Mouse (Mus musculus) brain, embryonic 18.5 days (tissue): Measurements from ENCODE around the gene Tab1.
"Not testable (repeated sequence)": the region's sequence is repeated elsewhere in the genome, so short reads cannot be mapped to it uniquely, and the experiment has no call there.

Source experiments
- DNase-seq: peaks from one replicate; pipeline ENCODE4 v3.0.0-alpha.2; 2012; ENCODE audit warnings: low read depth, low spot score

Gene Tab1

DNA sequence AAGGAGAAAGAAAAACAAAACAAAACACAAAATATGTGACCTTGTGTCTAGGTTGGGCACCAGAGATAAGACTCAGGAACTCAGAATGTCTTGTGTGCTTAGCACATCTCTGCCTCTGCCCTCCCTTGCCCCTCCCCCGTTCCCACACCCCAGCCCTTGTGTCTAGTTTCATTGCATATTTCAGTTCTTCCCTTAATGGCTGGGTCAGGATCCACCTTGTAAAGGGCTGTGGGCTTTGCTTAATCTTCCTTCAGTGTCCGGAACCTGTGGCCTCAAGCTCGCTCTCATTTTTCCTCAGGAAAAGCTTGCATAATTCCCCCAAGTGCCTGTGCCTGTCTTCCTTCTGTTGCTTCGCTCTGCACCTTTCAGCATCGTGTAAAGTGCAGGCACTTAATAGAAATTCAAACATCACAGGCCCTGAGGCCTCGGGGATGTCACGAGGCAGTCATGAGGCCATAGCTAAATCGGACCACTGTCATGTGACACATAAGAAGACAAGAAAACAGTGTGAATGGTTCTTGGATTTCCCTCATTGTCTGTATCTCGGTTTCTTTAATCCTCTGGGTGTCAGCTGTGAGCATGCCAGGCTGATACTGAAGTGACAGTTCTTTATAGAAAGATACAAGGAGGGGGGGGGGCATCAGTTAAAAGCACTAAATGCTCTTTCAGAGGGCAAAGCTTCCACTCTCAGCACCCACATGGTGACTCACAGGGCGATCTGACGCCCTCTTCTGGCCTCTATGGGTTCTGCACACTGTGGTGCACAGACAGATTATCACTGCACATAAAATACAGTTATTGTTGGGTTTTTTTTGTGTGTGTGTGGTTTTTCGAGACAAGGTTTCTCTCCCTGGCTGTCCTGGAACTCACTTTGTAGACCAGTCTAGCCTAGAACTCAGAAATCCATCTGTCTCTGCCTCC, 27.2 kb upstream of the Tab1 start:
- DNase-seq, result no peak

DNA sequence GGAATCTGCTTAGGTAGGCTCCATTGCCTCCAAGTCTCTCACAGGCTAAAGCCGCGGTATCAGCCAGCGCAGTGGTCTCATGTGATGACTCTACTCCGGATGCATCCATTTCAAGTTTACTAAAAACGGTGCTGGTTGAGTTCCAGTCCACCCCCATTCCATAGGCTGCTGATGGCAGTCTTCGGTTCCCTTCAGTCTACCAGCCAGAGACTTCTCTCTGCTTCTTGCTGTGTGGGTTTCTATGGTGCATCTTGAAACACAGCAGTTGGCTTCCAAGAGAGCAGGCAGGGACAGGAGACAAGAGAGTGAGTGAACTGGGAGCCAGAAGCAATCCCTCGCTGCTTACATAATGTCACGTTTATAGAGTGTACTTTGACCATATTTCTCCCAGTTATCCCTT, 25.8 kb upstream of the Tab1 start:
- DNase-seq, result no peak

DNA sequence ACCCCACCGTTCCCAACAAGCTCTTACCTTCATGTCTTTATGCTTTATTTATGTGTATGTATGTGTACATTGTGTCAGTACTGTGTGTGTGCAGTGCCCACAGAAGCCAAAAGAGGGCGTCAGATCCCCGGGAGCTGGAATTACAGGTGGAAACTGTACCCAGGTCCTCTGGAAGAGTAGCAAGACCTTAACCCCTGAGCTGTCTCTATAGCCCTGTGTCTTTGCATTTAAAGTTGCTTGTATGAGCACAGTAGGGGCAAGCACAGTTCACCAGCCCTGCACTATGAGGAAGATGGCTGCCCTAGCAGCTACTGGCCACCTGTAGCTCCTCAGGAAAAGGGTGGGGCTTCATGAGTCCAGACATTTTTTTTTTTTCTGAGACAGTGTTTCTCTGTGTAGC, 25.4 kb upstream of the Tab1 start:
- DNase-seq, result no peak

DNA sequence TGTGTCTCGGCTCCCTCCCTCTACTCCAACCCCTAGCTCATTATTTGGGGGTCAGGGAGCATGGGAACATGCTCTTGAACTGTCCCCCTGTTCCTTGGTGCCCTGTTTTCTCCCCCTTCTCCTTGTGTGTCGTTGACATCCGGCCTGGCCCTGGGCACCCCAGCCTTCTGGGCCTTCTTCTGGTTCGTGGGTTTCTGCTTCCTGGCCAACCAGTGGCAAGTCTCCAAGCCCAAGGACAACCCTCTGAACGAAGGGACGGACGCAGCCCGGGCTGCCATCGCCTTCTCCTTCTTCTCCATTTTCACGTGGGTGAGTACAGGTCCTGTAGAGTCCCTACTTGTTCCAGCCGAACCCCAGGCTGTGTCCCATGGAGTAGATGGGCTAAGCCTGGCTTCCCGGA, 21.5 kb upstream of the Tab1 start:
- no peak for DNase-seq

DNA sequence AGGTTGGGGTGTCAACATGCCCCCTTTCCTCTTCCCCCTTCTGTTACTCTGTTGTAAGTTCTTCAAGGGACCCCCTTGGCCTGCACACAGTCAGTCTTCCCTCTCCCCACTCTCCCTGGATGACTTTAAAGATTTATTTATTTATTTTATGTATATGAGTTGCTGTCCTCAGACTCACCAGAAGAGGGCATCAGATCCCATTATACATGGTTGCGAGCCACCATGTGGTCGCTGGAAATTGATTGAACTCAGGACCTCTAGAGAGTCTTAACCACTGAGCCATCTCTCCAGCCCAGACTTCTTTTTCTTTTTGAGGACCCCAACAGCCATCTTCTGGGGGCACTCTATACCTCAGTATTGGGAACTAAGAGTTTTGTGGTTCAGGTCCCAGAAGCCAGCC, 20.4 kb upstream of the Tab1 start:
- no peak for DNase-seq

DNA sequence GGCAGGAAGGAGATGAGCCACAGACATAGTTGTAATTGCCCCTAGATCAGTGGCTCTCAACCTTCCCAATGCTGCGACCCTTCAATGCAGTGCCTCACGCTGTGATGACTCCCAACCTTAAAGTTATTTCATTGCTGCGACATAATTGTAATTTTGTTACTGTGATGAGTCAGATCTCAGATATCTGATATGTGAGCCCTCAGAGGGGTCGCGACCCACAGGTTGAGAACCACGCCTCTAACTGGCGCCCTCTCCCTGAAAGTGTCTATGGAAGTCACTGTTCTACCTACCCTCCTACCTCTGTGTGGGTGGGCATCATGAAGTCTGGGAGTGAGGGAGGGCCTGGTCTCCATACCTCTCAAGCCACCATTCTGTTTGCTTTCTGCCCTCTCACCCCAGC, 18.5 kb upstream of the Tab1 start:
- DNase-seq, result no peak

DNA sequence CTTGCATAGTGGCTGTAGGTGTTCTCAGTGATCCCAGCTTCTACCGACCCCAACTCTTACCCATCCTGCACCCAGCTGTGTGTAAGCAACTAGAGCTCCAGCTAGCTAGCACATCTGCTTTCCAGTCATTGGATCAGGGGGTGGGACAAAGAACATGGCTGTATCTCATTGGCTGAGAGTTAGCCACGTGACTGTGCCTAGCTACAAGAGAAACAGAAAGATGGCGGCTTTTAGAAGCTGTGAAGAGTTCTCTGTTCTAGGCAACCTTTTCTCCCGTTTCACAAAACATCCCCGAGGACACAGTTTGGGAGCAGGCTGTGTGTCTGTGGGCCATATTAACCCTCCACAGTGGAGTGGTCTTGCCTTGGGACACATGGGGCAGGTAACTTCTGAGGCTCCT, 17.7 kb upstream of the Tab1 start:
- DNase-seq, result no peak

DNA sequence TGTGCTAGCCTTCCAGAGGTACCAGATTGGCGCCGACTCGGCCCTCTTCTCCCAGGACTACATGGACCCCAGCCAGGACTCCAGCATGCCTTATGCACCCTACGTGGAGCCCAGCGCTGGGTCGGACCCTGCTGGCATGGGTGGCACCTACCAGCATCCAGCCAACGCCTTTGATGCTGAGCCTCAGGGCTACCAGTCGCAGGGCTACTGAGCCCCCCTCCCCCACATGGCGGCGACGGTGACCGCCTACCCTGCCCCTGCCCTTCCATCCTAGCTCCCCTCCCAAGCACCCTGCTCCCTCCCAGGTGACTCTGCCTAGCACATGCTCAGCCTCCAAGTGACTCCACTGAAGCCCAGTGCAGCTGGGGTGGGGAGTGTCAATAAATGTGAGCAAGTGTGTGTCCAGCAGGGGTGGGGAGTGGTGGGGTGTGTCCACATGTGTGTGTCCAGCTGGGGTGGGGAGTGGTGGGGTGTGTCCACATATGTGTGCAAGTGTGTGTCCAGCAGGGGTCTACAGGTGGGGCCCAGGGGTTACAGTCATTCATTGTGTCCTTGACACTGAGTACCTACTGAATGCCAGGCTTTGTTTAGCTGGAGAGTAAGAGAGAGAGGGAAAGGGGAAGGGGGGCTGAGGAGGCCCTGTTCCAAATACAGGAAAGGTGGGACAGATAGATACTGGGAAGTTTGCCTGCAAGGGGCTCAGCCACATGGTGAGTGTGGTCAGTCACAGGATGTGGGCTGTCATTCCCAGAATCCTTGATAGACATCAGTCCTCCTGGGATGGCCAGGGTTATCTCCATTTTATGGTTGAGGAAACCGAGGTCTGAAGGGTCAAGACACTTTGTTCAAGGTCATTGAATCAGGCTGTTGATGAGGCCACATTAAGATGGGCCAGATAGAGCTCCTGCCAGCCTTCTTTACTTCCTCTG, 16.8 kb upstream of the Tab1 start:
- DNase-seq, result no peak

DNA sequence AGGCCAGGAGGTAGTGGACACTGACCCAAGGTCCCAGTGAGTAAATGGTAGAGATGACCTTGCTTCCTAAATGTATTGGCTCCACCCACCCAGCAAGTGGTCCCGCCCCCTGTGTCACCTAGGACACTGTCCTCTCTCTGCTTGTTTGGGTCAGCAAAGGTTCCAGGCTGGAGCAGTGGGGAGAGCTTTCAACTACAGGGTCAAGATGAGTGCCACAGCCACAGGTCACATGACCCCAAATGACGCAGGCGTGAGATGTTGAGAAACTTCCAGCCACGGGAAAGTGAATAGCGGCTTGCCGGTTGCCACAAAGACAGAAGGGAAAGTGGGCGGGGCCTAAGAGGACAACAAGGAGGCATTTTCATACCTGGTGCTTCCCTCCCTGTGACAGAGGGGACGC, 15.8 kb upstream of the Tab1 start:
- no peak for DNase-seq

DNA sequence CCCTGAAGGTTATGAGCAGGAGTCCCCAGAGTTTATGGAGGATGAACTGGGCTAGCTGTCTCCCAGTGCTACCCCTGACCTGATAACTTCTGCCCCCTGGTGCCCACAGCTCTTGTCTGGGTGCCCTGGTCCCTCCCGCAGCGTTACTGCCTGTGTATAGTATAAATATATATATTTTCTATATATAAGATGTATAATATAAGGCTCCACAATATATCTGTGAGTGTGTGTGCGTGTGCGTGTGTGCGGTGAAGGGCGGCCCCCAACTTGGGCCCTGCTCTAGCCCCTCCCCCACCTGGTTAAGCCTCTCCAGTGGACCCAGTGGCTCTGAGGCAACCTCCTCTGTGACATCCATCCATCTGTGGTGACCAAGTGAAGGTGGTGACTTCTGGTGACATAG, 13.9 kb upstream of the Tab1 start:
- no peak for DNase-seq

DNA sequence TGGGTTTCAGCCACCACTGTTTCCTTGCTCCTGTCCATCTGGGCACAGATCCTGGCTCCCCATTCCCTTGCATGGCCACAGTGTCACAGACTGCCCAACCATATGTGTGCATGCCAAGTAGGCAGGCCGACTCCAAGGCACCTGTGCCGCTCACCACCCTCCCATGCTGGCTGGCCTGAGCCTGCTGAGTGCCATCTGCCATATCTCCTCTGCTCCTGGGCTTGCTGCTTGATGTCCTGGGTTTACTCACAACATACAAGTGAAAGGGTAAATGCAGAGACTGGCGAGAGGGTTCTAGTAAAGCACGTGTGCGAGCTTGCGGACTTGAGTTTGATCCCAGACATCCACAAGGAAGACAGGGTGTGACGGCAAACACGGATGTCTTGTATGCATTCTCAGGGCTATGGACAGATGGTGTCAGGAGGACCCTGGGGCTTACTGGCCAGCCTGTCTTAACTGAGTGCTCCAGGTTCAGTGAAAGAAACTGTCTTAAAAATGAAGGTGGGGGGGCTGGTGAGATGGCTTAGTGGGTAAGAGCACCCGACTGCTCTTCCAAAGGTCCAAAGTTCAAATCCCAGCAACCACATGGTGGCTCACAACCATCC, 11.1 kb upstream of the Tab1 start:
- no peak for DNase-seq

DNA sequence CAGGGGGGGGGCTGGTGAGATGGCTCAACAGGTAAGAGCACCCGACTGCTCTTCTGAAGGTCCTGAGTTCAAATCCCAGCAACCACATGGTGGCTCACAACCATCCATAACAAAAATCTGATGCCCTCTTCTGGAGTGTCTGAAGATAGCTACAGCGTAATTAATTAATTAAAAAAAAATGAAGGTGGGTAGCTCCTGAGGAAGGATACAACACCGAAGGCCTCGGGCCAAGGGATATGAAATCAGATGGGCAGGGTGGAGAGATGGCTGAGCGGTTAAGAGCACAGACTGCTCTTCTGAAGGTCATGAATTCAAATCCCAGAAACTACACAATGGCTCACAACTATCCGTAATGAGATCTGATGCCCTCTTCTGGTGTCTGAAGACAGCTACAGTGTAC, 10.5 kb upstream of the Tab1 start:
- not testable (repeated sequence) for DNase-seq

DNA sequence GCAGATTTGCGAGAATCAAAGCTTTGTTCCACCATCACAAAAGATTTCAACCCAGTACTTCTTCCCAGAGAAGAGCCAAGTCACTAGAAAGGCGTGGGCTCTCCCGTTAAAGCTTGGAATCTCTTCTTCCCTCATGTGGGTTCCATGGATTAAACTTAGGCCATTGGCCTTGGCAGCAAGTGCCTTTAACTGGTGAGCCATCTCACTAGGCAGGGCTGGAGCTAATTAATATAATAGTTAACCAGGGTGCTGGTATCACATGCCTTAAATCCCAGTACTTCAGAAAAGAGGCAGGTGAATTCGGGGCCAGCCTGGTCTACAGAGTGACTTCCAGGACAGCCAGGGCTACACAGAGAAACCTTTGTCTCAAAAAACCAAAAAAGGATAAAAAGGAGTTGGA, 8.3 kb upstream of the Tab1 start:
- no peak for DNase-seq

DNA sequence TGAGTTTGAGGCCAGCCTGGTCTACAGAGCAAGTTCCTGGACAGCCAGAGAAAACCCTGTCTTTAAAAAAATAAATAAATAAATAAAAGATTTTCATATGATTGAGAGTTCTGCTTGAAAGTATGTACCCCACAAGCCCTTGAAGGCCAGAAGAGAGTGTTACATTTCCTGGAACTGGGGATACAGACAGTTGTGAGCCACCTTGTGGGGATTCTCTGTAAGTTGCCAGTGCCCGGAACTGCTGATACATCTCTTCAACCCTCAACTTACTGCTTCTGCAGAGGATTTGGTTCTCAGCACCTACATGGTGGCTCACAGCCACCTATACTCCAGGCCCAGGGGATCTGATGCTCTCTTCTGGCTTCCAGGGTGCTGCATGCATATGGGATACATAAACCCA, 5.7 kb upstream of the Tab1 start:
- DNase-seq, result no peak

DNA sequence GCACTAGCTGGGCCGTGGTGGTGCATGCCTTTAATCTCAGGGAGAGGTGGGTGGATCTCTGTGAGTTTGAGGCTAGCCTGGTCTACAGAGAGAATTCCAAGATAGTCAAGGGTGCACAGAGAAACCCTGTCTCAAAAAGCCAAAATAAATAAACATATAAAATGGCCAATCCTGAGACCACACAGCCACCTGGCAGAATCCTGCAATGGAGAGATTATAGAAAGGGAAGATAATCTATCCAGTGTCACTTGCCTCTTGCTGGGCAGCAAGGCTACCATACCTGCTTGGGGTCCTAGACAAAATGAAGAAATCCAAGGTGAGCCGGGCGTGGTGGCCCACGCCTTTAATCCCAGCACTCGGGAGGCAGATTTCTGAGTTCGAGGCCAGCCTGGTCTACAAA, 2.9 kb upstream of the Tab1 start:
- DNase-seq, result no peak

DNA sequence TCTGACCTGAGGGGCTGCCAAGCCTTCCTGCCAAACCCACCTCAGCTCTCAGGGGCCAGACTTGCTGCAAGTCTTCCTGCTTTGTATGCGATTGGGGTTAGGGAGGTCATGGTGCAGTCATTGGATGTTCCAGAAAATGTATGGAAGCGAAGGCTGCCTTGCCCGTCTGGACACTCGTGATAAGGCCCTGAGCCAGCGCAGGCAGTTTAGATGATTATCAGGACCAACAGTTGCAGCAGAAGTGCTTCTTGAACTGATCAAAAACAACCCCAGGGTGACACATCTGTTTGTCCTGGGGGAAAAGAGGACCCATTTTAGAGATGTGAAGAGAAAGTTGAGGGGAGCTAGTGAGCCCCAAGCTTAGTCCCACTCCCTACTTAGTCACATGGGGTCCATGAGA, 2.2 kb upstream of the Tab1 start:
- no peak for DNase-seq

DNA sequence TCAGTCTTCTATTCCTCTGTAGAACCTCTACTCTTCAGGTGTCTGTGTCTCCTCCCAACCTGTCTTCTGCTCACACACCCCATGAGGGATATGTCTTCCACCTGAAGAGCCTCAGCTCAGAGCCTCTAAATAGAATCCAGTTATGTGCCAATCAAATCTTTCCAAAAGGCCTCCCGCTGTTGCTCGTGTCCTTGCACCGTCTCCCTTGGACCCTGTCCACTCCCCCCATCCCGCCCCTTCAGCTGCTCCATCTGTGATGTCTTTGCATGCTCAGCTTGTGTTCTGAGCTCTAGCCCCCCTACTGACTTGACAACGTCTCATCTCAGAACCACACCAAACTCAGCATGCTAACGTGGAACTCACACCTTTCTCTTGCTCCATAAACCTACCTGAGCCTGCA, 1.5 kb upstream of the Tab1 start:
- no peak for DNase-seq

DNA sequence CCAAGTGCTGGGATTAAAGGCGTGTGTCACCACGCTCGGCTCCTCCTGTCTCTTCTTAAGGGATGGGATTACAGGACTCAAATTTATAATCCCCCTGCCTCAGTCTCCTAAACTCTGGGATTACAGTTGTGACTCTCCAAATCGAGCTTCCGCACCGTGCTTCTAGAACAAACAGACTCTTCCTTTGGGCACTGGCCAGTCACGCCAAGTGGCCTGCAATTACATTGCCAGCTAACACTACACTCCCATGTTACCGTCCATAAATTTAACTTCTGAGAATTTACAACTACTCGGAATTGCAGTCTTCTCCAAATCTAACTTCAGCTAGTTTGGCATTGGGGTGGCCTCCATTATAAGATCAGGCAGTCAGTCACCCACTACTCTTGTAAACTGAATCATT, 475 bp upstream of the Tab1 start:
- DNase-seq, result no peak

DNA sequence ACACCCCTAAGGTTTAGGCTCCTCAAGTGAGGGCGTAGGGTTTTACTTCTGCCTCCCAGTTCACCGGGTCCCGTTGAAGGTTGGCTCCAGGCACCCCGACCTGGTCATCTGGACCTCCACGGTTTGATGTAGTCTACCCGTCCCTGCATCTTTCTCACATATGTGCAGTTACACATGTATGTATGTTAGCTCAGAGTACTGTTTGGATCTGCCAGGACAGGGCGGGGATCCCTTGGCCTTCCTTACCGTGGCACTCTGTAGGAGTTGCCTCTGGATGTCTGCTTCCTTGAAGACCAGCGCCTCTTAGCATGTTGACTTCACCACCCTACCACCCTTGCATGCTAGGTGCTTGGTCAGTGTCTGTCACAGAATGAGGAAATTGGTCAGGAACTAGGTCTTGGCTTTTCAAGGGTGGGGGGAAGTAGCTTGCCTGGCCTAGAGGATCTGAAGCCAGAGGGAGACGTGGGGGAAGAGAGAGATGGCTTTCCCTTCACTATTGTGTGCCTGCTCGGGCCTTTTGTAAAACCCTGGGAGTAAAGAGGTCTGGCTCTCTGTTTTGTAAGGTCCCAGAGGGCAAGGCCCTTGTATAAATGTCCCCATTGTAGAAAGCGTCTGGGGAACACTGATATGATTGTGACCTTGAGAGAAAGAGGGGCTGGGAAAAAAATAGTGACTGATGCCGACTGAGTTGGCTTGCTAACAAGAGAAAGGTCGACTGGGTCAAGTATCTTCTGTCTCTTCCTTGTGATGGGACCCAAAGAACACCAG, 939 bp downstream of the Tab1 start:
- no peak for DNase-seq

DNA sequence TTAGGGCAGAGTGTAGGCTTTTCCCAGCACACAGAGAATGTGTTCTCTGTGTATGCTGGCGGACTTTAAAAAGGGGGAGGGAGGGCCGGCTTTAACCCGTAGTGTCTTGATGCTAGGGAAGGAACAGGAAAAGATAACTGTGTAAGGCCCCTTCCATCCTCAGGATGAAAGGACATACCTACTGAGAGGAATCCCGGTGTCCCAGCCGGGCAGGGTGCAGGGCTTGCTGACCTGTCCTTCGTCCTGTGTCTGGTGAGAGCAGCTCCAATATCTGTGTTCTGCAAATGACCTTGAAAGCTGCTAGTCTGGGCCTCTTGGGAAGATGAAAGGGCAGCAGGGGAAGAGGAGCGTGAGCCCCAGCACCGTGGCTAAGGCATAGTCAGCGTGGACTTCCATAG, 1.5 kb downstream of the Tab1 start:
- DNase-seq, result no peak

DNA sequence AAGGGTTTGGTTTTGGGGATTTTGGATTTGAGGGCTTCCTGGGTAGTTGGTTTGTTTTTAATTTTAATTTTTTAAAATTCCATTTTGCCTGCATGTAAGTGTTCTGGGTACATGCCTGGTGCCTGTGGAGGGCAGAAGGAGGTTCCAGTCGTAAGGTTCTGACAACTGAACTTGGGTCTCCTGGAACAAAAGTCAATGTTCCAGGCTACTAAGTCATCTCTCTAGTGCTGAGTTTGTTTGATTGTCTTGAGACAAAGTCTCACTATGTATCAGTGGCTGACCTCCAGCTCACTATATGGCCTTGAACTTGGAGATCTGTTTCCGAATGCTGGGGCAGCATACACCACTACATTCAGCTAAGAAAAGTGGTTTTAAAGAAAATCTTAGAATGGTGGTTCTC, 2.6 kb downstream of the Tab1 start:
- DNase-seq, result no peak

DNA sequence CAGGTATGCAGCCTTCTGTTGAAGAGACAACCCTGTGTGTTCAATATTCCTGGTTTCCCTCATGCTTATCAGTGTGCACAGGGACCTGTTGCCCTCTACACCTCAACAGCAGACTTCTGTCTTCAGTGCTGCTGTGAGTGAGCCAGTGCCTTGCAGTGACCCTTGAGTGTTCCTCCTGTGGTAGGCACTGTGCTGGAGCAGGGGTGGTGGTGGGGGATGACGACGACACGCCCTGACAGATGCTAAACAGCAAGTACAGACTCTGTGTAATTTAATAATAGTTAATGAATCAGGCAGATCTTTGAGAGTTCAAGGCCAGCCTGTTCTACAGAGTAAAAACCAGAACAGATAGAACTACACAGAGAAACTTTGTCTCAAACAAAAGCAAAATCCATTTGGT, 3.7 kb downstream of the Tab1 start:
- no peak for DNase-seq
